In the genomic region with DNA sequence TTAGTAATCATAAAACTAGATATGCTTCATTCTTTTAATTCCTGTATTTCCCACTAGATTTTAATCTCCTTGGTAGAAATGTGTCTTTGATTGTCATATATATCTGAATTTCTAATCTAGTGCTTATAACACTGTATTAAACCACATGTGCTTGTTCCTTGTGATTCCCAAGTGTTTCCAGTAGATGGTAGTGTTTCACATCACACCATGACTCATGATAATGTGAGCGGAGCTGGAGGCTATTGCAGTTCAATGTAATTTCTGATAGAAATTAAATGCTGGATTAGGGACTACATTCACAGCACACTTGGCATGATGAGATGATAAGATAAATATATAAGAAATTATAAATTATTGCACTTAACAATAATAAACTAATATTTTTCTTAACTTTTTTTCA, we compare ENCODE assay signal across 9 mouse cellular contexts.
DNase-seq lines count a peak whose midpoint lies in the region; ATAC-seq lines count a peak whose summit lies in the region.
"Had no signal": no experiment of that assay in that cellular context is flagged by ENCODE, and none has a peak within 500 bp of the region (broad histone marks: within the 10 kb centered on the region; RNA-seq: fewer than 3 reads in every experiment).

No protein-coding gene starts in this region.

- whole genome bisulfite sequencing in neural tube, embryonic 12.5 days, result 56% methylated on average over 1 of the region's 1 CpGs

- ATAC-seq in neural tube, embryonic 12.5 days (ENCODE audit: low FRiP score, low read depth), result peak; percentile 71
- ATAC-seq in granulocyte monocyte progenitor cell, adult 5-6 weeks (replicated peaks; ENCODE audit: poor library complexity, severe bottlenecking), result peak; percentile 86
- ATAC-seq in megakaryocyte, adult 5-6 weeks (ENCODE audit: poor library complexity, severe bottlenecking), result peak; percentile 76

- H3K27ac ChIP-seq in neural tube, embryonic 12.5 days, result no peak overlapping the region
- H3K27ac ChIP-seq: heart, embryonic 15.5 days had no signal

- H3K27me3 ChIP-seq in neural tube, embryonic 12.5 days (replicated peaks), result no peaks in the 10 kb centered on the region
- H3K27me3 ChIP-seq: heart, embryonic 15.5 days had no signal

- 0 out of 2 replicates have a peak, but pooled peaks cover 3% of the 10 kb centered on the region for H3K36me3 ChIP-seq in neural tube, embryonic 12.5 days

- H3K9ac ChIP-seq in neural tube, embryonic 12.5 days, result no peak overlapping the region
- H3K9ac ChIP-seq: heart, embryonic 15.5 days had no signal

- H3K4me3 ChIP-seq in neural tube, embryonic 12.5 days, result no peak overlapping the region
- H3K4me3 ChIP-seq: heart, embryonic 15.5 days had no signal

- no peak overlapping the region for H3K4me2 ChIP-seq in neural tube, embryonic 12.5 days (replicated peaks)
- H3K4me2 ChIP-seq: heart, embryonic 15.5 days had no signal

- no peaks in the 10 kb centered on the region for H3K4me1 ChIP-seq in neural tube, embryonic 12.5 days
- H3K4me1 ChIP-seq: heart, embryonic 15.5 days had no signal

- H3K9me3 ChIP-seq in neural tube, embryonic 12.5 days, result no peaks in the 10 kb centered on the region
- H3K9me3 ChIP-seq: heart, embryonic 15.5 days had no signal

- peak; percentile 38 to 54 for DNase-seq in cerebellum, postnatal 10 days
- no peak for DNase-seq in cerebellum, adult 11 months
- DNase-seq in neural tube, embryonic 10.5 days (ENCODE audit: extremely low spot score, low spot score), result no peak
- DNase-seq in urinary bladder, postnatal 36 days (ENCODE audit: low spot score in 2 of 2), result no peak
- DNase-seq in layer of hippocampus, adult 9-11 months, result no peak

Comparison
In these comparisons a context has a peak if more than half of its experiments do, and no peak if none do; other contexts are left out.
1. DNase-seq: peak in cerebellum, postnatal 10 days (2 of 2); none in cerebellum, adult 11 months (single experiment), neural tube, embryonic 10.5 days (single experiment), urinary bladder, postnatal 36 days (0 of 2) and layer of hippocampus, adult 9-11 months (single experiment).
2. Peak in every context shown above with its lines, with median percentiles within 50 percentile points of each other: ATAC-seq.